Mouse (Mus musculus) kidney, adult 2 months (tissue): ENCODE results near the gene Plcg1. TPM values are rescaled to one million over a fixed set of nuclear protein-coding genes. Genes with fewer than 3 reads are reported as not detected.

Experiments
- DNase-seq: peaks from one replicate; pipeline ENCODE4 v3.0.0; 2021
- H3K27ac ChIP-seq: fragments of 200-500 bp; 2 replicates; pipeline ENCODE4 v1.5.1; 2012; ENCODE audit warnings: low read depth, low read length, control low read depth, inconsistent platforms; ENCODE audit not compliant: insufficient read depth
- H3K27me3 ChIP-seq: fragments of 200-500 bp; replicated peaks from 2 replicates; pipeline ENCODE4 v1.6.1; 2012; ENCODE audit warnings: mild to moderate bottlenecking, moderate library complexity, low read length, inconsistent platforms; ENCODE audit not compliant: control insufficient read depth, insufficient read depth
- H3K36me3 ChIP-seq: fragments of 200-500 bp; 2 replicates; pipeline ENCODE4 v1.6.1; 2012; ENCODE audit warnings: mild to moderate bottlenecking, moderate library complexity, low read length, inconsistent platforms; ENCODE audit not compliant: control insufficient read depth, insufficient read depth
- H3K4me1 ChIP-seq: fragments of 200-500 bp; 2 replicates; pipeline ENCODE4 v1.6.1; 2011; ENCODE audit warnings: low read length; ENCODE audit not compliant: control insufficient read depth, insufficient read depth
- H3K4me3 ChIP-seq: fragments of 200-500 bp; 2 replicates; pipeline ENCODE4 v1.5.1; 2011; ENCODE audit warnings: mild to moderate bottlenecking, low read depth, low read length, control low read depth; ENCODE audit not compliant: insufficient read depth
- CTCF ChIP-seq: fragments of 200-500 bp; conservative IDR thresholded peaks from 2 replicates; pipeline ENCODE4 v1.5.1; 2011; ENCODE audit warnings: low read depth, mild to moderate bottlenecking, control low read depth, low read length, moderate library complexity, mixed read lengths; ENCODE audit not compliant: insufficient read depth, insufficient read length
- POLR2A ChIP-seq: fragments of 200-500 bp; IDR thresholded peaks from one replicate; pipeline ENCODE4 v1.6.1; 2011; ENCODE audit warnings: low read depth, low read length, control low read depth
- WGBS: fragments of 180-500 bp; shearing (Covaris S2); methylation state at CpG from one replicate; pipeline ENCODE4 v1.1.7; 2018; 5-methylcytosine and 5-hydroxymethylcytosine counted together
- polyA plus RNA-seq: library from polyadenylated mRNA; depleted of rRNA; stranded (reverse); fragments of >200 nt; gene quantifications from 2 replicates; pipeline ENCODE4 v1.2.3, GENCODE M21; 2012; rRNA removed

Gene Plcg1
- polyA plus RNA-seq = 33.1 and 38.2 TPM in 2 replicates

GRCm38 (mm10) chr2:160731117-160731838, at the start of gene Plcg1:
Gene Plcg1 (plus strand): TSS chr2:160731300.
- H3K27me3 ChIP-seq = no peaks in the 10 kb centered on the region
- H3K4me1 ChIP-seq = peaks cover 12% of the 10 kb centered on the region
- DNase-seq = peak; percentile 97
- H3K4me3 ChIP-seq = peak within 1 kb of the TSS; percentile 98
- WGBS = 3% methylated on average over 82 of the region's 99 CpGs
- peak within 1 kb of the TSS; percentile 79 for H3K27ac ChIP-seq
- no peak for TF ChIP-seq POLR2A
- no peak for TF ChIP-seq CTCF
- H3K36me3 ChIP-seq = no peaks in the 10 kb centered on the region

- TF ChIP-seq CTCF (no peak), POLR2A (no peak)
- Histone ChIP-seq H3K27ac (0 out of 2 replicates have a peak overlapping the region, but pooled peaks have one; percentile 28), H3K27me3 (no peaks in the 10 kb centered on the region), H3K4me1 (no peaks in the 10 kb centered on the region), H3K4me3 (no peak overlapping the region), H3K36me3 (peaks cover 11% of the 10 kb centered on the region)
- 38% methylated on average over 5 of the region's 5 CpGs for WGBS
- peak; percentile 60 for DNase-seq
Observed at GRCm38 (mm10) chr2:160700271-160700670, 30.8 kb upstream of the Plcg1 start.

DNA sequence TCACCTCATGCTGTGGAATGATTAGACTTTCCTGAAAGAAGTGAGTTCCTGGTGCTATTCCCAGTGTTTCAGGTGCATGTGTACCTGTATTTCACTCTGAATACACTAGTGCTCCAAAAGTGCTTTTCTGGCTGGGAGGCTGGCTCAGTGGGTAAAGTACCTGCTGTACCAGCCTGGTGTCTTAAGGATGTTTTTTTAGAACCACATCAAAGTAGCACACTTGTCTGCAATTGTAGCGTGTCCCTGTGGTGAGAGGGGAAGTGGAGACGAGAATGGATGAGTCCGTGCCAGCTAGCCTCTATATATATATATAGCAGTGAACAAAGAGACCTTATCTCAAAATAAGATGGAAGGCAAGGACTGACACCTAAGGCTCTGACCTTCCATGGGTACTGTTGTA, 29.5 kb upstream of the Plcg1 start:
- Histone ChIP-seq H3K27me3 (no peaks in the 10 kb centered on the region), H3K4me3 (no peak overlapping the region), H3K27ac (no peak overlapping the region), H3K4me1 (no peaks in the 10 kb centered on the region), H3K36me3 (peaks cover 11% of the 10 kb centered on the region)
- DNase-seq = no peak
- WGBS = 80% methylated on average over 3 of the region's 3 CpGs
- TF ChIP-seq CTCF = no peak
- no peak for TF ChIP-seq POLR2A

- Histone ChIP-seq H3K27me3 (no peaks in the 10 kb centered on the region), H3K4me1 (no peaks in the 10 kb centered on the region), H3K36me3 (peaks cover 9% of the 10 kb centered on the region), H3K27ac (no peak overlapping the region), H3K4me3 (no peak overlapping the region)
- TF ChIP-seq CTCF = no peak
- no peak for TF ChIP-seq POLR2A
- DNase-seq = no peak
Observed at GRCm38 (mm10) chr2:160702824-160703223, 28.3 kb upstream of the Plcg1 start.

- Histone ChIP-seq H3K4me3 (no peak overlapping the region), H3K36me3 (peaks cover 13% of the 10 kb centered on the region), H3K27me3 (no peaks in the 10 kb centered on the region), H3K27ac (no peak overlapping the region), H3K4me1 (no peaks in the 10 kb centered on the region)
- TF ChIP-seq CTCF (no peak), POLR2A (no peak)
- WGBS = 90% methylated on average over 3 of the region's 3 CpGs
- no peak for DNase-seq
Observed at GRCm38 (mm10) chr2:160707673-160708072, 23.4 kb upstream of the Plcg1 start.

GRCm38 (mm10) chr2:160715463-160716030, 15.6 kb upstream of the Plcg1 start:
- TF ChIP-seq CTCF (no peak), POLR2A (no peak)
- Histone ChIP-seq H3K4me3 (no peak overlapping the region), H3K27me3 (no peaks in the 10 kb centered on the region), H3K4me1 (no peaks in the 10 kb centered on the region), H3K27ac (no peak overlapping the region), H3K36me3 (peaks cover 18% of the 10 kb centered on the region)
- WGBS = 67% methylated on average over 4 of the region's 4 CpGs
- no peak for DNase-seq

GRCm38 (mm10) chr2:160717269-160717668, 13.8 kb upstream of the Plcg1 start:
- Histone ChIP-seq H3K27me3 (no peaks in the 10 kb centered on the region), H3K27ac (no peak overlapping the region), H3K4me3 (no peak overlapping the region), H3K4me1 (no peaks in the 10 kb centered on the region), H3K36me3 (peaks cover 22% of the 10 kb centered on the region)
- WGBS = 72% methylated on average over 5 of the region's 5 CpGs
- peak; percentile 45 for TF ChIP-seq CTCF
- TF ChIP-seq POLR2A = no peak
- DNase-seq = peak; percentile 59
